In genomic region chr8:126538648-126539354, GRCm38 (mm10) we compare ENCODE assay signal across 8 mouse cellular contexts. TPM values are rescaled to one million over a fixed set of nuclear protein-coding genes. Genes with fewer than 3 reads are reported as not detected.
DNase-seq lines count a peak whose midpoint lies in the region; ATAC-seq and TF ChIP-seq lines count a peak whose summit lies in the region.

No protein-coding gene starts in this region.

- peak overlapping the region; percentile 25 for H3K4me2 ChIP-seq in forebrain, postnatal 0 days (ENCODE audit: low read depth)

- peak overlapping the region; percentile 6; the same call in 1 of the 2 replicates for H3K9ac ChIP-seq in heart, adult 2 months (ENCODE audit: low read depth, low read length)
- H3K9ac ChIP-seq in forebrain, postnatal 0 days = peak overlapping the region; percentile 26; the same call in 1 of the 2 replicates

- H3K36me3 ChIP-seq in heart, adult 2 months (ENCODE audit: control insufficient read depth, insufficient read depth, low read length) = peaks cover 5% of the 10 kb centered on the region; the same call in 1 of the 2 replicates
- no peaks in the 10 kb centered on the region for H3K36me3 ChIP-seq in forebrain, postnatal 0 days (ENCODE audit: insufficient read depth)

- 30% methylated on average over 12 of the region's 12 CpGs for WGBS in heart, adult 2 months
- 3% methylated on average over 11 of the region's 12 CpGs for WGBS in forebrain, postnatal 0 days

- intact Hi-C loops in heart, adult 2 months (cut with DNase I) = no loop called here
- intact Hi-C loops in left cerebral cortex, postnatal 14 days (cut with DNase I) = loop anchor here (5.0 kb wide), 1 partner anchor 44 kb away; no protein-coding TSS in a partner anchor
- intact Hi-C loops in gastrocnemius, postnatal 14 days (cut with DNase I; ENCODE audit: low total_unique reads) = no loop called here

- H3K79me2 ChIP-seq in heart, adult 2 months (replicated peaks; ENCODE audit: control insufficient read depth, insufficient read depth, low read length) = no peaks in the 10 kb centered on the region

- no peak for DNase-seq in heart, adult 2 months
- no peak for DNase-seq in heart, adult 8-10 months (ENCODE audit: low spot score)
- DNase-seq in Muller cell, postnatal 12 days (ENCODE audit: inconsistent ontology term) = peak; percentile 51
- DNase-seq in forebrain, postnatal 0 days = peak; percentile 90
- DNase-seq in left cerebral cortex, postnatal 14 days (ENCODE audit: low spot score in 2 of 2) = peak; percentile 81 to 95
- peak; percentile 81 for DNase-seq in retina, postnatal 1 day
- DNase-seq in gastrocnemius, postnatal 14 days = no peak

- H3K9me3 ChIP-seq in forebrain, postnatal 0 days (ENCODE audit: low read length) = no peaks in the 10 kb centered on the region

- no peak overlapping the region for H3K4me3 ChIP-seq in heart, adult 2 months
- no peak overlapping the region for H3K4me3 ChIP-seq in forebrain, postnatal 0 days (ENCODE audit: low read depth, low read length)

- no peak for TF ChIP-seq CTCF in heart, adult 2 months (IDR thresholded peaks at IDR 0.05)
- no peak for TF ChIP-seq CTCF in forebrain, postnatal 0 days (IDR thresholded peaks at IDR 0.05; ENCODE audit: low read depth)

- TF ChIP-seq POLR2A in heart, adult 2 months (IDR thresholded peaks at IDR 0.05; ENCODE audit: insufficient read depth, low read depth, low read length) = no peak

- peak; percentile 90 for ATAC-seq in forebrain, postnatal 0 days
- ATAC-seq in CD4-positive, CD25-positive, alpha-beta regulatory T cell, adult 4 months = no peak

- H3K27me3 ChIP-seq in heart, adult 2 months (ENCODE audit: control insufficient read depth, insufficient read depth, low read length) = no peaks in the 10 kb centered on the region
- H3K27me3 ChIP-seq in forebrain, postnatal 0 days (ENCODE audit: insufficient read depth, low read length) = no peaks in the 10 kb centered on the region

- TF ChIP-seq EP300 in heart, adult 2 months (IDR thresholded peaks at IDR 0.05; ENCODE audit: insufficient read depth, low read depth, low read length) = no peak

- H3K4me1 ChIP-seq in heart, adult 2 months (ENCODE audit: control insufficient read depth, insufficient read depth, low read length) = peaks cover 37% of the 10 kb centered on the region
- peaks cover 39% of the 10 kb centered on the region for H3K4me1 ChIP-seq in forebrain, postnatal 0 days (ENCODE audit: insufficient read depth)

- H3K27ac ChIP-seq in heart, adult 2 months = peak overlapping the region; percentile 69
- peak overlapping the region; percentile 92 for H3K27ac ChIP-seq in forebrain, postnatal 0 days (ENCODE audit: low read depth, low read length)

RNA-seq across cellular contexts. Expression of gene Irf2bp2, which starts 55.0 kb away (rescaled TPM):
- 100 to 1,000 TPM in 1 of 2 experiments, 10 to 100 TPM in 1; 56.3 to 132 TPM for total RNA-seq in heart, adult 2 months (2021)
- polyA plus RNA-seq in heart, adult 2 months (2012; rRNA removed) = 33.8 and 37.3 TPM in 2 replicates
- 10 to 100 TPM; 41.8 to 60.9 (median 50.3) TPM for total RNA-seq in heart, adult 8-10 months (2022)
- 62.3 and 88.6 TPM in 2 replicates for total RNA-seq in forebrain, postnatal 0 days (2014; rRNA removed)
- polyA plus RNA-seq in forebrain, postnatal 0 days (2015; fragmentation: Nextera tagmentation; extraction: Ambion mirVana) = 6.8 and 8.4 TPM in 2 replicates
- total RNA-seq in left cerebral cortex, postnatal 14 days (2021) = 10 to 100 TPM; 56.9 to 62.5 TPM
- total RNA-seq in gastrocnemius, postnatal 14 days (2021) = 10 to 100 TPM; 38.7 to 45.5 TPM
- 10 to 100 TPM; 15.5 to 22.4 TPM for polyA plus RNA-seq in CD4-positive, CD25-positive, alpha-beta regulatory T cell, adult 4 months (2017; shearing (Covaris generic))

Comparison
In these comparisons a context has a peak if more than half of its experiments do, and no peak if none do; other contexts are left out.
1. DNase-seq: peak in Muller cell, postnatal 12 days (single experiment), forebrain, postnatal 0 days (single experiment), left cerebral cortex, postnatal 14 days (2 of 2) and retina, postnatal 1 day (single experiment); none in heart, adult 2 months (0 of 2), heart, adult 8-10 months (single experiment) and gastrocnemius, postnatal 14 days (single experiment).